Mouse (Mus musculus) cerebellum, adult 2 months (tissue): ENCODE measurements at regions not wholly inside any gene's neighbourhood (a gene's known extent, or its start where the extent isn't known, plus 50 kb on each side); places are given as distances from the start of the nearest gene placed in this dataset.
"Not testable (repeated sequence)": the region's sequence is repeated elsewhere in the genome, so short reads cannot be mapped to it uniquely, and the experiment has no call there.

Source experiments
- DNase-seq, 2 experiments: peaks; one replicate each; pipeline ENCODE4 v3.0.0; 2021
- H3K27ac ChIP-seq: fragments of 200-500 bp; 2 replicates; pipeline ENCODE4 v1.5.1; 2012; ENCODE audit warnings: low read length, control low read depth, inconsistent platforms; ENCODE audit not compliant: insufficient read depth
- H3K27me3 ChIP-seq: fragments of 200-500 bp; 2 replicates; pipeline ENCODE4 v1.6.1; 2012; ENCODE audit warnings: inconsistent platforms, mild to moderate bottlenecking, low read length, moderate library complexity; ENCODE audit not compliant: control insufficient read depth, insufficient read depth
- H3K4me1 ChIP-seq: fragments of 200-500 bp; 2 replicates; pipeline ENCODE4 v1.6.1; 2011; ENCODE audit warnings: low read length; ENCODE audit not compliant: control insufficient read depth, insufficient read depth
- H3K4me3 ChIP-seq: fragments of 200-500 bp; replicated peaks from 2 replicates; pipeline ENCODE3; 2011; ENCODE audit warnings: mild to moderate bottlenecking, low read depth, low read length, control low read depth; ENCODE audit not compliant: insufficient read depth
- WGBS: fragments of 180-500 bp; shearing (Covaris S2); methylation state at CpG from one replicate; pipeline ENCODE4 v1.1.7; 2018; 5-methylcytosine and 5-hydroxymethylcytosine counted together

DNA sequence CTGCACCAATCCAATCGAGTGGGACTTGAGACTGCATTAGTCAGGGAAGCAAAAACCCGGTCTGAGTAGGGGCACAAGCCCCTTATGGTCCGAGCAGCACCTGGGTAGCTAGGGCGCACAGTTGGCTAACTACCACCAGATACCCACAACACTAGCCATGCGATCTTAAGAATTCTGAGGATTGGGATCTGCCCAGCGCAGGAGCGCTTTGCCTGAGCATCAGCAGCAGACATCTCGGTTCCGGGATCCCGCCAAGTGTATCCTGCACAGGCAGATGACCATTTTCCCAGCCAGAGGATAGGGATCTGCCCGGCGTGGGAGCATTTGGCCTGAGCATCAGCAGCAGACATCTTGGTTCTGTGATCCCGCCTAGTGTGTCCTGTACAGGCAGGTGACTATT is 61.7 kb downstream of the Gm7951 start:
- H3K27me3 ChIP-seq, H3K4me1 ChIP-seq, H3K4me3 ChIP-seq, H3K27ac ChIP-seq: not testable (repeated sequence)
- peak in 1 of 2 experiments; percentile 4 for DNase-seq
- 63% methylated on average over 9 of the region's 13 CpGs for WGBS
